Mouse (Mus musculus): ENCODE data around the gene 4932438A13Rik.

Gene 4932438A13Rik

GRCm38 (mm10) chr3:36862721-36863275 is at the start of gene 4932438A13Rik:
Gene 4932438A13Rik, plus strand, starts transcription at chr3:36863104.
- in situ Hi-C loops (cut with MboI): no loop called here

GRCm38 (mm10) chr3:36816633-36817032 is 46.3 kb upstream of the 4932438A13Rik start:
- in situ Hi-C loops (cut with MboI): no loop called here

- in situ Hi-C loops (cut with MboI): no loop called here
Observed at GRCm38 (mm10) chr3:36819402-36819801, 43.5 kb upstream of the 4932438A13Rik start.

GRCm38 (mm10) chr3:36821037-36821436 is 41.9 kb upstream of the 4932438A13Rik start:
- in situ Hi-C loops (cut with MboI): no loop called here

- in situ Hi-C loops (cut with MboI): no loop called here
Observed at GRCm38 (mm10) chr3:36825098-36825497, 37.8 kb upstream of the 4932438A13Rik start.

GRCm38 (mm10) chr3:36825554-36825953 is 37.4 kb upstream of the 4932438A13Rik start:
- in situ Hi-C loops (cut with MboI): no loop called here

GRCm38 (mm10) chr3:36827274-36828025 is 35.5 kb upstream of the 4932438A13Rik start:
- in situ Hi-C loops (cut with MboI): no loop called here

GRCm38 (mm10) chr3:36830218-36830617 is 32.7 kb upstream of the 4932438A13Rik start:
- in situ Hi-C loops (cut with MboI): no loop called here

- in situ Hi-C loops (cut with MboI): no loop called here
Observed at GRCm38 (mm10) chr3:36834426-36834825, 28.5 kb upstream of the 4932438A13Rik start.

- in situ Hi-C loops (cut with MboI): no loop called here
Observed at GRCm38 (mm10) chr3:36834832-36835231, 28.1 kb upstream of the 4932438A13Rik start.

GRCm38 (mm10) chr3:36835525-36836203 is 27.2 kb upstream of the 4932438A13Rik start:
- in situ Hi-C loops (cut with MboI): no loop called here

GRCm38 (mm10) chr3:36836833-36837232 is 26.1 kb upstream of the 4932438A13Rik start:
- in situ Hi-C loops (cut with MboI): no loop called here

GRCm38 (mm10) chr3:36840650-36841555 is 22.0 kb upstream of the 4932438A13Rik start:
- in situ Hi-C loops (cut with MboI): no loop called here

- in situ Hi-C loops (cut with MboI): no loop called here
Observed at GRCm38 (mm10) chr3:36853733-36854440, 9.0 kb upstream of the 4932438A13Rik start.

GRCm38 (mm10) chr3:36861411-36862410 is 1.2 kb upstream of the 4932438A13Rik start:
- in situ Hi-C loops (cut with MboI): no loop called here

- in situ Hi-C loops (cut with MboI): no loop called here
Observed at GRCm38 (mm10) chr3:36863427-36863826, 523 bp downstream of the 4932438A13Rik start.

- in situ Hi-C loops (cut with MboI): no loop called here
Observed at GRCm38 (mm10) chr3:36863881-36864280, 977 bp downstream of the 4932438A13Rik start.

- in situ Hi-C loops (cut with MboI): no loop called here
Observed at GRCm38 (mm10) chr3:36864466-36864865, 1.6 kb downstream of the 4932438A13Rik start.

GRCm38 (mm10) chr3:36905372-36905771 is 42.5 kb downstream of the 4932438A13Rik start:
- in situ Hi-C loops (cut with MboI): no loop called here

GRCm38 (mm10) chr3:36917832-36918231 is 54.9 kb downstream of the 4932438A13Rik start:
- in situ Hi-C loops (cut with MboI): no loop called here

Data from mature B cell (primary cell).